Mouse (Mus musculus) kidney, embryonic 14.5 days (tissue): ENCODE results near the gene Pinlyp. TPM values are rescaled to one million over a fixed set of nuclear protein-coding genes. Genes with fewer than 3 reads are reported as not detected.

Source experiments
- ATAC-seq: fragments of 200-750 bp; cut with Nextera tagmentation; 2 replicates; pipeline ENCODE4 v1.8.0; 2017; ENCODE audit warnings: moderate number of reproducible peaks, mild to moderate bottlenecking, moderate TSS enrichment, moderate library complexity; ENCODE audit not compliant: low FRiP score, low TSS enrichment
- H3K27ac ChIP-seq: fragments of 300-500 bp; sonication (generic); 2 replicates; pipeline ENCODE4 v1.5.1; 2014; ENCODE audit warnings: low read depth, mild to moderate bottlenecking, low read length, moderate library complexity, mixed read lengths
- H3K27me3 ChIP-seq: fragments of 300-500 bp; sonication (generic); 2 replicates; pipeline ENCODE4 v1.6.1; 2014; ENCODE audit warnings: mild to moderate bottlenecking, low read length; ENCODE audit not compliant: control insufficient read depth, insufficient read depth
- H3K36me3 ChIP-seq: fragments of 300-500 bp; sonication (generic); 2 replicates; pipeline ENCODE4 v1.6.1; 2014; ENCODE audit warnings: low read length, mixed read lengths; ENCODE audit not compliant: control insufficient read depth, insufficient read depth
- H3K4me1 ChIP-seq: fragments of 300-500 bp; sonication (generic); 2 replicates; pipeline ENCODE4 v1.6.1; 2014; ENCODE audit warnings: low read length, mixed read lengths; ENCODE audit not compliant: control insufficient read depth, insufficient read depth
- H3K4me2 ChIP-seq: fragments of 300-500 bp; sonication (generic); replicated peaks from 2 replicates; pipeline ENCODE4 v1.6.1; 2014; ENCODE audit warnings: low read depth, mild to moderate bottlenecking, low read length
- H3K4me3 ChIP-seq: fragments of 300-500 bp; sonication (generic); 2 replicates; pipeline ENCODE4 v1.5.1; 2014; ENCODE audit warnings: mild to moderate bottlenecking, low read length
- H3K9ac ChIP-seq: fragments of 300-500 bp; sonication (generic); 2 replicates; pipeline ENCODE4 v1.6.1; 2014; ENCODE audit warnings: low read depth, mild to moderate bottlenecking, low read length, moderate library complexity
- H3K9me3 ChIP-seq: fragments of 300-500 bp; sonication (generic); 2 replicates; pipeline ENCODE4 v1.6.1; 2016; ENCODE audit warnings: low read length; ENCODE audit not compliant: control insufficient read depth
- WGBS: fragments of 180-500 bp; shearing (Covaris S2); extraction: QIAGEN DNeasy Blood & Tissue Kit; methylation state at CpG from one replicate; pipeline ENCODE4 v1.1.7; 2014; 5-methylcytosine and 5-hydroxymethylcytosine counted together
- polyA plus RNA-seq: library from polyadenylated mRNA; unstranded; fragments of >200 nt; fragmentation: Nextera tagmentation; extraction: Ambion mirVana; gene quantifications from 2 replicates; pipeline ENCODE4 v1.2.1, GENCODE M21; 2014

Pinlyp gene
- polyA plus RNA-seq, 1 experiment from 2014 or later: 0.43 TPM

DNA sequence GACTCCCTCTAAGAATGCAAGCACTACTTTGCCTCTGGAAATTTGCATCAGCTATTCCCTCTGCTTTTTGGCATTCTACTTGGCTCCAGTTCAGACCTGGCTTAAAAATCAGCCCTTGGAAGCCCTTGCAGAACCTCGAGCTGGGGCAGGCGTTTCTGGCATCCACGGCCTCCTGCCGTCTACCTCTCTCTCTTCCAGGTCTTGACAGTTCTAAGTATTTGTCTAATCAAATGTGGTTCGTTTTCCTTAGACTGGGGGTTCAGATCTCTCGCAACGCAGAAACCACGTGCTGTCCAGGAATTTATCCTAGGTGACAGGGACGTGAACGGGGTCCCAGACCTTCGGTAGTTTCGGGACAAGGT, 39.5 kb downstream of the Pinlyp start:
- 2% methylated on average over 12 of the region's 12 CpGs for WGBS
- Histone ChIP-seq H3K4me1 (peaks cover 24% of the 10 kb centered on the region), H3K27me3 (no peaks in the 10 kb centered on the region), H3K9me3 (no peaks in the 10 kb centered on the region), H3K4me3 (peak overlapping the region; percentile 79), H3K9ac (peak overlapping the region; percentile 98), H3K27ac (peak overlapping the region; percentile 99), H3K4me2 (peak overlapping the region; percentile 78), H3K36me3 (peaks cover 9% of the 10 kb centered on the region; the same call in 1 of the 2 replicates)
- peak; percentile 1; the same call in 1 of the 2 replicates for ATAC-seq

DNA sequence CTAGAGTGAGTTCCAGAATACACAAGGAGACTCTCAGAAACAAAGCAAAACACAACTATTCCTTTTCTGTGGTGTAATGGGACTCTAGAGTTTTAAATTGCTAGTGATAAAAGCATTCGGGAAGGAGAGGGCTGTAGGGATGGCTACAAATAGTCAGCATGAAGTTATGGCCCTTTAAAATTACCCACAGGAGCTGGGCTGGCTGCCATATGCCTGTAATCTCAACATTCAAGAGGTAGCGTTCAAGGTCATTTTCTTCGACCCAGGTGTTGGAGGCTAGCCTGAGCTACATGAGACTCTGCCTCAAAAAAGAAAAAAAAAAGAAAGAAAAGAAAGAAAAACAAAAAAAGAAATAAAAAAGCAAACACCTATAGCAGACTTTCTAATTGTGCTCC, 39.9 kb downstream of the Pinlyp start:
- no peak for ATAC-seq
- Histone ChIP-seq H3K4me3 (peak overlapping the region; percentile 79; the same call in 1 of the 2 replicates), H3K4me1 (peaks cover 24% of the 10 kb centered on the region), H3K27me3 (no peaks in the 10 kb centered on the region), H3K27ac (no peak overlapping the region), H3K9ac (no peak overlapping the region), H3K4me2 (peak overlapping the region; percentile 78), H3K36me3 (0 out of 2 replicates have a peak, but pooled peaks cover 6% of the 10 kb centered on the region), H3K9me3 (no peaks in the 10 kb centered on the region)
- WGBS: 12% methylated on average over 3 of the region's 3 CpGs

DNA sequence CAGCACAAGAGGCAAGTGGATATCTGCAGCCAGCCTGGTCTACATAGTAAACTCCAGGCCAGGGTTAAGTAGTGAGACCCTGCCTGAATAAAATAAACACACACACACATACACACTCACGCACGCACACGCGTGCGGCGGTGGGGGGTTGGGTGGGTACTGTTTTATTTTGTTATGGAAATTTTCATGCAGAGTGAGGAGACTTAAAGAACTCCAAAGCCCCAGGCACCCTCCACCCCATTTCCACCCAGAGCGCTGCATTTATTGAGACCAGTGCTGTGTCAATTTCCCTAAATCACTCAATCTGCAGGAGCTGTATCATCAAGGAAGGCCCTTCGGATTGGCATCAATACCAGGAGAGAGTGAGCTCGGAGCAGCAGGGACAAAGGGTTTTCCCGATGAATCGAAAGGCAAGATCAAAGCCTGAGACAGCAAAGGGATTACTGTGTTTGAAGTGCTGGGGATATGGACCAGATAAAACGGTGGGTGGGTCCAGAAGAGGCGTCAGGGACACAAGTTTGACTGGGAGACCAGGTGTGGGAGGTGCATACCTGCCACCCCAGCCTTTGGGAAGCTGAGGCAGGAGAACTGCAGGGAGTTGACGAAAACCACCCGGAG, 40.4 kb downstream of the Pinlyp start:
- H3K27ac ChIP-seq: no peak overlapping the region
- peaks cover 5% of the 10 kb centered on the region; the same call in 1 of the 2 replicates for H3K27me3 ChIP-seq
- 22% methylated on average over 15 of the region's 15 CpGs for WGBS
- 0 out of 2 replicates have a peak overlapping the region, but pooled peaks have one; percentile 79 for H3K4me3 ChIP-seq
- 0 out of 2 replicates have a peak, but pooled peaks cover under 1% of the 10 kb centered on the region for H3K36me3 ChIP-seq
- no peak for ATAC-seq
- H3K4me1 ChIP-seq: peaks cover 24% of the 10 kb centered on the region
- peak overlapping the region; percentile 78; the same call in 1 of the 2 replicates for H3K4me2 ChIP-seq
- H3K9ac ChIP-seq: no peak overlapping the region
- 0 out of 2 replicates have a peak, but pooled peaks cover 3% of the 10 kb centered on the region for H3K9me3 ChIP-seq

DNA sequence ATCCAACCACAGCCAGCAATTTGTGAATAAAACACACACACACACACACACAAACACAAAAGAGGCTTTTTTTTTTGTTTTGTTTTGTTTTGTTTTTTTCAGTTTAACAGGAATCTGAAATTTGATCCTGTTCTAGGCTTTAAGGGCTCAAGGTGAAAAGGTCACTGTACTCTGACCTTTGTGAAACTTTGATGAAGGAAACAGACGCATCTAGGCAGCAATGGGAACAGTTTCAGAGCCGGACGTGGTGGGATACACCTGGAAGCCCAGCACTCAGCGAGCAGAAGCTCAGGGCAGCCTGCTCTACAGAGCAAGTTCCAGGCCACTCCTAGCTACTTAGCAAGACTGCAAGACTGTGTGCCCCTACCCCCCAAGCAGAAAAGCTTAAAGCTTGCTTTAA, 41.0 kb downstream of the Pinlyp start:
- 13% methylated on average over 4 of the region's 4 CpGs for WGBS
- H3K4me2 ChIP-seq: no peak overlapping the region
- no peak overlapping the region for H3K27ac ChIP-seq
- no peak overlapping the region for H3K9ac ChIP-seq
- H3K27me3 ChIP-seq: peaks cover 6% of the 10 kb centered on the region; the same call in 1 of the 2 replicates
- H3K4me3 ChIP-seq: no peak overlapping the region
- H3K36me3 ChIP-seq: no peaks in the 10 kb centered on the region
- peaks cover 24% of the 10 kb centered on the region for H3K4me1 ChIP-seq
- 0 out of 2 replicates have a peak, but pooled peaks cover 3% of the 10 kb centered on the region for H3K9me3 ChIP-seq
- ATAC-seq: no peak

DNA sequence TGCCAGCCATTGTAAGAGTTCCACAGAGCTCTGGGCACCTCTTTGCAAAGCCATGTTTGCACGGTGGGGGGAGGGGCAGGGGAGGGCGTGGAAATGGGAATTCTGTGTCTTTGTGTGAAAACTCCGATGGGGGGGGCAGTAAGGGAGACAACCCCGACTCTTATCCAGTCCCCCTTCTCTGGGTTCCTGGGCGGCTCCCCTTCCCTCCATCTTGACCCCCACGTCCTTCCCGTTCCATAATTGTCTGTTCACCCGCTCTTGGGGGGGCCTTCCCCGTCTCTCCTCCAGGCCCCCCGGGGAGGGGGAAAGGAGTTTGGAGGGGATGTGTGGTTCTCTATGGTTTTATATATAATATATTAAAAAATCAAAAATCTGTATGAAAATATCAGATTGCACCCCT, 41.9 kb downstream of the Pinlyp start:
- H3K4me2 ChIP-seq: no peak overlapping the region
- no peak for ATAC-seq
- WGBS: 26% methylated on average over 10 of the region's 10 CpGs
- no peak overlapping the region for H3K27ac ChIP-seq
- no peaks in the 10 kb centered on the region for H3K36me3 ChIP-seq
- peaks cover 27% of the 10 kb centered on the region for H3K4me1 ChIP-seq
- H3K9me3 ChIP-seq: 0 out of 2 replicates have a peak, but pooled peaks cover 3% of the 10 kb centered on the region
- H3K4me3 ChIP-seq: no peak overlapping the region
- no peak overlapping the region for H3K9ac ChIP-seq
- peaks cover 11% of the 10 kb centered on the region; the same call in 1 of the 2 replicates for H3K27me3 ChIP-seq

DNA sequence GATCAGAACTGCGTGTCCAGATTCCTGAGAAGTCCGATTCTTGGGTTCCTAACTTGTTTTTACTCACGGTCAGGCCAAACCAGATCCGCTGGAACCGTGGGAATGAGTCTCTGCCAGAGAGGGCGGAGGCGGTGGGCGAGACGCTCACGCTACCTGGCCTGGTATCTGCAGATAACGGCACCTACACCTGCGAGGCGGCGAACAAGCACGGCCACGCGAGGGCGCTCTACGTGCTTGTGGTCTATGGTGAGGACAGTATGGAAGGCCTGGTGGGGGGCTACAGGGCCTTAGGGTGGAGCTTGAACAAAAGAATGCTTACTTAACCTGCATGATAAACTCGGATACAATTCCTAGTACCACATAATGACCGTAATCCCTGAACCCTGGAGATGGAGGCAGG, 44.4 kb downstream of the Pinlyp start:
- H3K9me3 ChIP-seq: 0 out of 2 replicates have a peak, but pooled peaks cover 3% of the 10 kb centered on the region
- no peak for ATAC-seq
- H3K9ac ChIP-seq: no peak overlapping the region
- 63% methylated on average over 21 of the region's 21 CpGs for WGBS
- peaks cover 17% of the 10 kb centered on the region for H3K27me3 ChIP-seq
- H3K27ac ChIP-seq: no peak overlapping the region
- no peaks in the 10 kb centered on the region for H3K36me3 ChIP-seq
- H3K4me3 ChIP-seq: no peak overlapping the region
- H3K4me2 ChIP-seq: no peak overlapping the region
- peaks cover 20% of the 10 kb centered on the region; the same call in 1 of the 2 replicates for H3K4me1 ChIP-seq

DNA sequence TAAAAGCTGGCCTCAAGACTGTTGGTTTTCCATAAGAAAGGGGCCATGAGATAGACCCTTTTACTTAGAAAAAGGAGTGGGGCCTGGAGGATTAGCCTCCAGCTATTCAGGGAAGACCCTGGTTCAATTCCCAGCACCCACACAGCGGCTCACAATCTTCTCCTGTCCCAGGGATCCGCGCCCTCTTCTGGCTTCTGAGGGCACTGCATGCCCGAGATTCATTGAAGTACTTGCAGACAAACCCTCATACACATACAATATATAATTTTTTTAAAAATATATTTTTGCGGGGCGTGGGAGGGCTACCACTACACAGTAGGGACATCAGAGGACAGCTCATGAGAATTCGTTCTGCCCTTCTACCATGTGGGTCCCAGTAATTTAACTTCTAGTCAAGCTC, 45.0 kb downstream of the Pinlyp start:
- H3K27ac ChIP-seq: no peak overlapping the region
- H3K4me3 ChIP-seq: no peak overlapping the region
- 42% methylated on average over 7 of the region's 7 CpGs for WGBS
- H3K27me3 ChIP-seq: peaks cover 17% of the 10 kb centered on the region
- H3K4me1 ChIP-seq: peaks cover 18% of the 10 kb centered on the region; the same call in 1 of the 2 replicates
- H3K9me3 ChIP-seq: 0 out of 2 replicates have a peak, but pooled peaks cover 3% of the 10 kb centered on the region
- no peak overlapping the region for H3K9ac ChIP-seq
- no peaks in the 10 kb centered on the region for H3K36me3 ChIP-seq
- ATAC-seq: no peak
- no peak overlapping the region for H3K4me2 ChIP-seq

DNA sequence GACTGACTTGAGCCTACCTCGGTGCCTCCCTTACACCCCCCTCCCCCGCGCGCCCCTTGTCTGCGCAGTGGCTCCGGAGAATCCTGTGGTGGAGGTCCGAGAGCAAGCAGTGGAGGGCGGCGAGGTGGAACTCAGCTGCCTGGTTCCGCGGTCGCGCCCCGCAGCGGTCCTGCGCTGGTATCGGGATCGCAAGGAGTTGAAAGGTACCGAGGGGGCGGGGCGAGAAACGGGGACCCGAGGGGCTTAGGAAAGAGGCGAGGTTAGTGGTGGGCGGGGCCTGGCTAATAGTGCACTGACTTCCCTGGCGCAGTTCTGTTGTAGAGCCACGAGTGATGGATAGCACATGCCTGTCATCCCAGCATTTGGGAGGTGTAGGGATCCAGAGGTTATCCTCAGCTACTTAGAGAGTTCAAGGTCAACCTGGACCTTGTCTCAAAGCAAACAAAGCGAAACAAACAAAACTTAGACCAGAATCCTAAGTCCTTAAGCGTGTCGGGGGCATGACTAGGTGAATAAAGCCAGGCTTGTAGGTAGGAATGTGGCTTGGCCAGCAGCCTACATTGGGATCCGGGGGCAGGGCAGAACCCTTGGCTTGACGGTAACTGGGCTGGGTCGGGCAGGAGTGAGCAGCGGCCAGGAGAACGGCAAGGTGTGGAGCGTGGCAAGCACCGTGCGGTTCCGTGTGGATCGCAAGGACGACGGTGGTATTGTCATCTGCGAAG, 45.9 kb downstream of the Pinlyp start:
- 10% methylated on average over 43 of the region's 43 CpGs for WGBS
- Histone ChIP-seq H3K27me3 (peaks cover 17% of the 10 kb centered on the region), H3K4me1 (peaks cover 13% of the 10 kb centered on the region; the same call in 1 of the 2 replicates), H3K9me3 (0 out of 2 replicates have a peak, but pooled peaks cover 3% of the 10 kb centered on the region), H3K4me3 (peak overlapping the region; percentile 29), H3K9ac (no peak overlapping the region), H3K36me3 (no peaks in the 10 kb centered on the region), H3K4me2 (peak overlapping the region; percentile 43), H3K27ac (no peak overlapping the region; the same call in 1 of the 2 replicates)
- ATAC-seq: peak; percentile 77
